ENCODE assay signal across 8 mouse cellular contexts in genomic region chr4:154139671-154140181, GRCm38 (mm10). TPM values are rescaled to one million over a fixed set of nuclear protein-coding genes. Genes with fewer than 3 reads are reported as not detected.
DNase-seq lines count a peak whose midpoint lies in the region; ATAC-seq and TF ChIP-seq lines count a peak whose summit lies in the region.

No protein-coding gene starts in this region.

- no peak for TF ChIP-seq CTCF in left cerebral cortex, adult 2 months (IDR thresholded peaks at IDR 0.05)

- peak overlapping the region; percentile 36 for H3K4me3 ChIP-seq in left cerebral cortex, adult 2 months
- H3K4me3 ChIP-seq in hindbrain, embryonic 11.5 days (ENCODE audit: low read depth, low read length) = peak overlapping the region; percentile 40
- peak overlapping the region; percentile 49 for H3K4me3 ChIP-seq in liver, embryonic 16.5 days (ENCODE audit: low read depth, low read length)

- peaks cover 10% of the 10 kb centered on the region; the same call in 1 of the 2 replicates for H3K4me1 ChIP-seq in hindbrain, embryonic 11.5 days (replicated peaks; ENCODE audit: control insufficient read depth, insufficient read depth, low read length)
- H3K4me1 ChIP-seq in liver, embryonic 16.5 days (ENCODE audit: control insufficient read depth, low read depth, low read length) = peaks cover 24% of the 10 kb centered on the region

- DNase-seq in left cerebral cortex, adult 2 months (ENCODE audit: extremely low spot score in 1 of 2, low spot score in 2 of 2) = no peak
- no peak for DNase-seq in left cerebral cortex, adult 11 months (ENCODE audit: low spot score)
- DNase-seq in cerebellum, adult 9-11 months = peak; percentile 58
- DNase-seq in hindbrain, embryonic 11.5 days (ENCODE audit: low spot score) = no peak
- no peak for DNase-seq in ovary, postnatal 14 days (ENCODE audit: low spot score)
- no peak for DNase-seq in MN1 (ENCODE audit: low spot score)
- no peak for DNase-seq in gastrocnemius, postnatal 25 days

- intact Hi-C loops in left cerebral cortex, adult 2 months (cut with DNase I) = no loop called here

- H3K36me3 ChIP-seq in hindbrain, embryonic 11.5 days (ENCODE audit: control insufficient read depth, insufficient read depth, low read length) = no peaks in the 10 kb centered on the region
- no peaks in the 10 kb centered on the region for H3K36me3 ChIP-seq in liver, embryonic 16.5 days (ENCODE audit: control insufficient read depth, insufficient read depth)

- H3K27ac ChIP-seq in left cerebral cortex, adult 2 months = no peak overlapping the region
- H3K27ac ChIP-seq in hindbrain, embryonic 11.5 days (ENCODE audit: low read depth, low read length) = no peak overlapping the region
- no peak overlapping the region for H3K27ac ChIP-seq in liver, embryonic 16.5 days (ENCODE audit: low read length)

- peaks cover 50% of the 10 kb centered on the region for H3K27me3 ChIP-seq in hindbrain, embryonic 11.5 days (ENCODE audit: control insufficient read depth, insufficient read depth, low read length)
- H3K27me3 ChIP-seq in liver, embryonic 16.5 days (ENCODE audit: control insufficient read depth, insufficient read depth, low read depth, low read length) = peaks cover 65% of the 10 kb centered on the region

- no peaks in the 10 kb centered on the region for H3K9me3 ChIP-seq in hindbrain, embryonic 11.5 days (ENCODE audit: control insufficient read depth, low read length)
- H3K9me3 ChIP-seq in liver, embryonic 16.5 days (replicated peaks; ENCODE audit: control insufficient read depth, low read length) = no peaks in the 10 kb centered on the region

- peak overlapping the region; percentile 84 for H3K4me2 ChIP-seq in hindbrain, embryonic 11.5 days (replicated peaks; ENCODE audit: low read depth, low read length)
- peak overlapping the region; percentile 59 for H3K4me2 ChIP-seq in liver, embryonic 16.5 days (ENCODE audit: low read depth, low read length)

- ATAC-seq in hindbrain, embryonic 11.5 days (ENCODE audit: low FRiP score) = no peak
- ATAC-seq in liver, embryonic 16.5 days (ENCODE audit: low read depth) = no peak

- H3K9ac ChIP-seq in hindbrain, embryonic 11.5 days (ENCODE audit: low read depth, low read length) = peak overlapping the region; percentile 48; the same call in 1 of the 2 replicates
- no peak overlapping the region for H3K9ac ChIP-seq in liver, embryonic 16.5 days (ENCODE audit: low read depth, low read length)

- under 1% methylated on average over 53 of the region's 59 CpGs for WGBS in hindbrain, embryonic 11.5 days
- under 1% methylated on average over 59 of the region's 59 CpGs for WGBS in liver, embryonic 16.5 days (ENCODE audit: insufficient replicate concordance)

RNA-seq across cellular contexts. Expression of gene Trp73, which starts 0.3 kb away (rescaled TPM):
- total RNA-seq in left cerebral cortex, adult 2 months (2021) = 1 to 10 TPM in 1 of 2 experiments, under 1 TPM in 1; 0.41 to 1.1 TPM
- polyA plus RNA-seq in hindbrain, embryonic 11.5 days (2014; fragmentation: Nextera tagmentation; extraction: Ambion mirVana) = 1.6 and 2.2 TPM in 2 replicates
- 0.05 TPM in 1 of 2 replicates, not detected in the other for polyA plus RNA-seq in liver, embryonic 16.5 days (2015; fragmentation: Nextera tagmentation; extraction: Ambion mirVana)
- total RNA-seq in gastrocnemius, postnatal 25 days (2021) = under 1 TPM in 1 of 2 experiments, not detected in 1; 0.38 TPM

RNA-seq across cellular contexts. Expression of gene Wrap73, which starts 2.4 kb away (rescaled TPM):
- total RNA-seq in left cerebral cortex, adult 2 months (2021) = 10 to 100 TPM; 29.4 to 35.2 TPM
- 43.8 and 45.9 TPM in 2 replicates for polyA plus RNA-seq in hindbrain, embryonic 11.5 days (2014; fragmentation: Nextera tagmentation; extraction: Ambion mirVana)
- polyA plus RNA-seq in liver, embryonic 16.5 days (2015; fragmentation: Nextera tagmentation; extraction: Ambion mirVana) = 22.5 and 24.7 TPM in 2 replicates
- 1 to 10 TPM; 7.9 to 9.7 TPM for total RNA-seq in gastrocnemius, postnatal 25 days (2021)

RNA-seq across cellular contexts. Expression of gene Tprgl, which starts 20.7 kb away (rescaled TPM):
- total RNA-seq in left cerebral cortex, adult 2 months (2021) = 100 to 1,000 TPM; 162 to 168 TPM
- polyA plus RNA-seq in hindbrain, embryonic 11.5 days (2014; fragmentation: Nextera tagmentation; extraction: Ambion mirVana) = 139 and 141 TPM in 2 replicates
- polyA plus RNA-seq in liver, embryonic 16.5 days (2015; fragmentation: Nextera tagmentation; extraction: Ambion mirVana) = 128 and 131 TPM in 2 replicates
- total RNA-seq in gastrocnemius, postnatal 25 days (2021) = 10 to 100 TPM; 83.2 to 86.8 TPM

RNA-seq across cellular contexts. Expression of gene Megf6, which starts 30.8 kb away (rescaled TPM):
- total RNA-seq in left cerebral cortex, adult 2 months (2021) = 1 to 10 TPM; 4.3 to 5.5 TPM
- 14.9 and 18.2 TPM in 2 replicates for polyA plus RNA-seq in hindbrain, embryonic 11.5 days (2014; fragmentation: Nextera tagmentation; extraction: Ambion mirVana)
- polyA plus RNA-seq in liver, embryonic 16.5 days (2015; fragmentation: Nextera tagmentation; extraction: Ambion mirVana) = 1.7 and 1.9 TPM in 2 replicates
- total RNA-seq in gastrocnemius, postnatal 25 days (2021) = 1 to 10 TPM; 2.1 to 2.2 TPM
